Mouse (Mus musculus): ENCODE results near the gene Zfp65. TPM values are rescaled to one million over a fixed set of nuclear protein-coding genes. Genes with fewer than 3 reads are reported as not detected.
A peak's percentile ranks its signal among the peaks of the same experiment; 100 is the strongest.
"Not testable (repeated sequence)": the region's sequence is repeated elsewhere in the genome, so short reads cannot be mapped to it uniquely, and the experiment has no call there.

Zfp65 gene
- total RNA-seq, 1 experiment = 19.2 TPM

DNA sequence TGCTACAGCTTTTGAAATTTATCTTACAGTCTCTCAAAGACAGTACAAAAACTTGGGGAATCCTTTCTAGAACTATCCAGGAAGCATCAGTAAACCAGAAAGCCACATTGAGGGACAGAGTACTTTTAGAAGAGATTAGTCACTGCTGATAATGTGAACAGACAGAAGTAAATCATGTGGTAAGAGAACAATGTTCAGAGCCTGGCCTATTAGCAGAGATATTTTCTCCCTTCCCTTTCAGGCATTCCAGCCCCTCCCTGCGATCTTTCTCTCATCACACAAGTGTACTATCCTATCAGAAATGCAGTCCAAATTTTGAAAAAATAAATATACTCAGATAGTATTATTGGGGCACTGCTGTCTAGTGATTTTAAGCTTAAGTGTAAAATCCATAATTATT, 867 bp downstream of the Zfp65 start:
- H3K9ac ChIP-seq (ENCODE audit: insufficient read depth, low read depth, low read length, poor library complexity, severe bottlenecking) = no peak overlapping the region

DNA sequence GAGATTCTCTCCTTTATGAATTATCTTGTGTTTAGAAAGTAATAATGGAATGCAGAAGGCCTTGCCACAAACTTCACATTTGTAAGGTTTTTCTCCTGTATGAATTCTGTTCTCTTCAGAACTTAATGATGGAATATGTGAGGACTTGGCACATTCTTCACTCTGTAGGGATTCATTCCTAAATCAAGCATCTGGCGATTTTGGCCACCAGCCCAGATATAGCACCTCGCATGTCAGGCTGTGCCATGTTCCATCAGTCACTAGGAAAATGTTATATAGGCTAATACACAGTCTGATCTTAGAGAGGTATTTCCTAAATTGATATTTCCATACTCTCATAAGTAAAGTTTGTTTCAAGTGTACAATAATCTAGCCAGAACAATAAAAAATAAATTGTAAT, 3.6 kb downstream of the Zfp65 start:
- not testable (repeated sequence) for H3K4me1 ChIP-seq (ENCODE audit: control insufficient read depth in 2 of 2, insufficient read depth in 2 of 2, low read length in 2 of 2, poor library complexity in 1 of 2); DNase-seq (ENCODE audit: low read depth, low spot score); H3K9ac ChIP-seq (ENCODE audit: insufficient read depth, low read depth, low read length, poor library complexity, severe bottlenecking); H3K4me3 ChIP-seq (ENCODE audit: insufficient read depth in 1 of 2, low read depth in 1 of 2, low read length in 2 of 2, poor library complexity in 1 of 2, severe bottlenecking in 1 of 2); H3K27ac ChIP-seq (ENCODE audit: insufficient read depth, low read depth, low read length, poor library complexity, severe bottlenecking); H3K36me3 ChIP-seq (ENCODE audit: control insufficient read depth, insufficient read depth, low read length, poor library complexity, severe bottlenecking); H3K9me3 ChIP-seq (ENCODE audit: control insufficient read depth, insufficient read depth, low read depth, low read length)
- in situ Hi-C loops (cut with MboI; ENCODE audit: low sequenced_read_pairs in 2 of 2, unreplicated experiment in 2 of 2) = loop anchor here in 1 of 2 experiments (5.0 kb wide), 1 partner anchor 458 kb away; no protein-coding TSS in a partner anchor

More for the DNA sequence above, 867 bp downstream of the Zfp65 start:
- 0 out of 4 replicates have a peak, but pooled peaks cover 0 to 2% of the 10 kb centered on the region in 2 experiments for H3K4me1 ChIP-seq (ENCODE audit: control insufficient read depth in 2 of 2, insufficient read depth in 2 of 2, low read length in 2 of 2, poor library complexity in 1 of 2)
- H3K4me3 ChIP-seq (ENCODE audit: insufficient read depth in 1 of 2, low read depth in 1 of 2, low read length in 2 of 2, poor library complexity in 1 of 2, severe bottlenecking in 1 of 2) = peak overlapping the region in 1 of 2 experiments; percentile 73; a peak in 3 of 4 replicates
- H3K36me3 ChIP-seq (ENCODE audit: control insufficient read depth, insufficient read depth, low read length, poor library complexity, severe bottlenecking) = no peaks in the 10 kb centered on the region
- no peak for DNase-seq (ENCODE audit: low read depth, low spot score)
- in situ Hi-C loops (cut with MboI; ENCODE audit: low sequenced_read_pairs in 2 of 2, unreplicated experiment in 2 of 2) = loop anchor here in 1 of 2 experiments (5.0 kb wide), 1 partner anchor 461 kb away; no protein-coding TSS in a partner anchor
- H3K9me3 ChIP-seq (ENCODE audit: control insufficient read depth, insufficient read depth, low read depth, low read length) = no peaks in the 10 kb centered on the region
- no peak overlapping the region for H3K27ac ChIP-seq (ENCODE audit: insufficient read depth, low read depth, low read length, poor library complexity, severe bottlenecking)
- TF ChIP-seq ZNF384 (IDR thresholded peaks at IDR 0.05; ENCODE audit: low read depth, low read length) = no peak
- TF ChIP-seq HCFC1 (IDR thresholded peaks at IDR 0.05; ENCODE audit: borderline replicate concordance, insufficient read depth, low read length) = no peak
- TF ChIP-seq ZC3H11A (IDR thresholded peaks at IDR 0.05; ENCODE audit: borderline replicate concordance, low read depth, low read length) = no peak
- no peak for TF ChIP-seq MAFK (IDR thresholded peaks at IDR 0.05; ENCODE audit: insufficient read depth, low read depth, low read length)
- TF ChIP-seq CHD2 (IDR thresholded peaks at IDR 0.05; ENCODE audit: low read depth, low read length) = no peak

DNA sequence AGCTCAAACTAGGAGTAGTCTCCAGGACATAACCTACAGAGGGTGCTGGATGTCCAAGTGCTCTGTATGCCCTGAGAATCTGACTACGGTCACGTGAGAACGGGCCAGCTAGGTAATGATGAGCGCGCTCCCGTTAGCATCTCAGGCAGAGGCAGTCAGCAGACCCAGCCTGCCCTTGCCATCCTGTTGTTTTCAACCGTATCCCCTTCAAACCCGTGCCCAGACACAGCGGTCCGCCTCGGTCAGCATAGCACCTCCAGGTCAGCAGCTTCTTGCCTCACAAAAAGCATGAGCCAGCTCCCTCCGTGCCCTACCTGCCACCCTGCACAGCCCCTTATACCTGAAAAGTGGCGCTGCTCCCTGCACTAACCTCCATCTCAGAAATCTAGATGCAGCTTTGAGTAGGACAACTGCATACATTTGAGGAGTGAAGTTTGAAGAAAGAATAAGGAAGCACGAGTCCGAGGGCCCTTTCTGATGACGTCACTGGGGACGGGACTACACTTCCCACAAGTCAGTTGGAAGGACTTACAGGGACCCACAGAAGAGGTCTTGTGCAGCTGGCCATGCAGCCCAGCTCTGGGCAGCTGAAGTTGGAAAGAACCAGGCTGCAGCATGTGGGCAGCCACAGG, 5.0 kb downstream of the Zfp65 start:
- in situ Hi-C loops (cut with MboI; ENCODE audit: low sequenced_read_pairs in 2 of 2, unreplicated experiment in 2 of 2) = no loop called here
- DNase-seq (ENCODE audit: low read depth, low spot score) = peak; percentile 83
- Histone ChIP-seq H3K9ac (ENCODE audit: insufficient read depth, low read depth, low read length, poor library complexity, severe bottlenecking) (peak overlapping the region; percentile 89), H3K4me1 (ENCODE audit: control insufficient read depth in 2 of 2, insufficient read depth in 2 of 2, low read length in 2 of 2, poor library complexity in 1 of 2) (0 out of 4 replicates have a peak, but pooled peaks cover 0 to 2% of the 10 kb centered on the region in 2 experiments), H3K4me3 (ENCODE audit: insufficient read depth in 1 of 2, low read depth in 1 of 2, low read length in 2 of 2, poor library complexity in 1 of 2, severe bottlenecking in 1 of 2) (peak overlapping the region; percentile 76 to 88), H3K27ac (ENCODE audit: insufficient read depth, low read depth, low read length, poor library complexity, severe bottlenecking) (peak overlapping the region; percentile 74; the same call in 1 of the 2 replicates), H3K9me3 (ENCODE audit: control insufficient read depth, insufficient read depth, low read depth, low read length) (no peaks in the 10 kb centered on the region), H3K36me3 (ENCODE audit: control insufficient read depth, insufficient read depth, low read length, poor library complexity, severe bottlenecking) (no peaks in the 10 kb centered on the region)
- no peak for TF ChIP-seq ZC3H11A (IDR thresholded peaks at IDR 0.05; ENCODE audit: borderline replicate concordance, low read depth, low read length)
- TF ChIP-seq HCFC1 (IDR thresholded peaks at IDR 0.05; ENCODE audit: borderline replicate concordance, insufficient read depth, low read length) = peak; percentile 92

DNA sequence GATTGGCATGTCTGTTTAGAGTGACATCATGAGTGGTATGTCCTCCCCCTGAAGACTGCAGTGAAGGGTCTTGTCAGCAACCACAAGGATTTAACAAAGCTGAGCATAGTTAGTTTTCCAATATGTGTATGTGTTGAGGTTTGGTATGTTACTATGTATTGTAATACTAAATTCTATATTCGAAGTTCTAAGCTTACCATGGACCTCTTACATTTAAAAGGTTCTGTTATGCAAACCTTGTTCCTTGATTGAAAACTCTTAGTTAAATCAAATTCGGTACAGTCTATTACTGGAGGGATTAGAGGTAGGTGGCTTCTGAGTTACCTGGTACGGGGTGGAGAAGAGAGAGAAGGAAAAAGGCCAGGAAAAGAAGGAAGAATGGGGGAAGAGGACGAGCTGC, 42.0 kb downstream of the Zfp65 start, which contains the start of gene Zfp738:
TSS of gene Zfp738 (minus strand) at position 101 of the 400 bp plus-strand sequence.
- TF ChIP-seq ZC3H11A (IDR thresholded peaks at IDR 0.05; ENCODE audit: borderline replicate concordance, low read depth, low read length) (no peak), HCFC1 (IDR thresholded peaks at IDR 0.05; ENCODE audit: borderline replicate concordance, insufficient read depth, low read length) (no peak), ZNF384 (IDR thresholded peaks at IDR 0.05; ENCODE audit: low read depth, low read length) (no peak), CHD2 (IDR thresholded peaks at IDR 0.05; ENCODE audit: low read depth, low read length) (no peak), MAFK (IDR thresholded peaks at IDR 0.05; ENCODE audit: insufficient read depth, low read depth, low read length) (no peak)
- Histone ChIP-seq H3K4me3 (ENCODE audit: insufficient read depth in 1 of 2, low read depth in 1 of 2, low read length in 2 of 2, poor library complexity in 1 of 2, severe bottlenecking in 1 of 2) (no peak within 1 kb of the TSS), H3K9ac (ENCODE audit: insufficient read depth, low read depth, low read length, poor library complexity, severe bottlenecking) (no peak within 1 kb of the TSS), H3K27ac (ENCODE audit: insufficient read depth, low read depth, low read length, poor library complexity, severe bottlenecking) (no peak within 1 kb of the TSS), H3K36me3 (ENCODE audit: control insufficient read depth, insufficient read depth, low read length, poor library complexity, severe bottlenecking) (no peaks in the 10 kb centered on the region), H3K4me1 (ENCODE audit: control insufficient read depth in 2 of 2, insufficient read depth in 2 of 2, low read length in 2 of 2, poor library complexity in 1 of 2) (no peaks in the 10 kb centered on the region), H3K9me3 (ENCODE audit: control insufficient read depth, insufficient read depth, low read depth, low read length) (no peaks in the 10 kb centered on the region)
- in situ Hi-C loops (cut with MboI; ENCODE audit: low sequenced_read_pairs in 2 of 2, unreplicated experiment in 2 of 2) = no loop called here
- DNase-seq (ENCODE audit: low read depth, low spot score) = no peak

DNA sequence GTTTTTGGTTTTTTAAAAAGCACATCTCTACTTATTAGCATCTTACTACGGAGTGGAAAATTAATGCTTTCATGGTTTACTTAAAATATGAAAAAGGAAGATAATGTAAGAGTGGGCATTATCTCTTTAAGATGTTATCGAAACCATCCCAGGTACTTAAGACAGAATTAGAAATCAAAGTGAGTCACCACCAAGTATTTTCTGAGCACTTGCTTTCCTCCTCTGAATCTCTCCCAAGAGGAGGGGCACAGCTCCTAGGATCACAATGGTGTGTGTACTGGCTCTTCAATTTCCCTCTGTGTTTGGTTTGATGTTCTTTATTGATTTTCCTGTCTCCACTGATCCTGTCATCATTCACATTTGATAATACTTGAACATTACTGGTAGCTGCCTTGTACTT, 45.1 kb downstream of the Zfp65 start:
- H3K36me3 ChIP-seq (ENCODE audit: control insufficient read depth, insufficient read depth, low read length, poor library complexity, severe bottlenecking); DNase-seq (ENCODE audit: low read depth, low spot score); H3K27ac ChIP-seq (ENCODE audit: insufficient read depth, low read depth, low read length, poor library complexity, severe bottlenecking); in situ Hi-C loops (cut with MboI; ENCODE audit: low sequenced_read_pairs in 2 of 2, unreplicated experiment in 2 of 2); H3K9me3 ChIP-seq (ENCODE audit: control insufficient read depth, insufficient read depth, low read depth, low read length); H3K9ac ChIP-seq (ENCODE audit: insufficient read depth, low read depth, low read length, poor library complexity, severe bottlenecking); H3K4me1 ChIP-seq (ENCODE audit: control insufficient read depth in 2 of 2, insufficient read depth in 2 of 2, low read length in 2 of 2, poor library complexity in 1 of 2): not testable (repeated sequence)
- H3K4me3 ChIP-seq (ENCODE audit: insufficient read depth in 1 of 2, low read depth in 1 of 2, low read length in 2 of 2, poor library complexity in 1 of 2, severe bottlenecking in 1 of 2) = peak overlapping the region; percentile 69 to 76; a peak in 3 of 4 replicates
